Mouse (Mus musculus): ENCODE measurements around the gene Tspan32.

The Tspan32 gene

GRCm38 (mm10) chr7:143053961-143054611 is 49.2 kb downstream of the Tspan32 start:
- no peak for DNase-seq (ENCODE audit: low read depth, low spot score)

GRCm38 (mm10) chr7:143054612-143054965 is 49.7 kb downstream of the Tspan32 start:
- no peak for DNase-seq (ENCODE audit: low read depth, low spot score)

DNA sequence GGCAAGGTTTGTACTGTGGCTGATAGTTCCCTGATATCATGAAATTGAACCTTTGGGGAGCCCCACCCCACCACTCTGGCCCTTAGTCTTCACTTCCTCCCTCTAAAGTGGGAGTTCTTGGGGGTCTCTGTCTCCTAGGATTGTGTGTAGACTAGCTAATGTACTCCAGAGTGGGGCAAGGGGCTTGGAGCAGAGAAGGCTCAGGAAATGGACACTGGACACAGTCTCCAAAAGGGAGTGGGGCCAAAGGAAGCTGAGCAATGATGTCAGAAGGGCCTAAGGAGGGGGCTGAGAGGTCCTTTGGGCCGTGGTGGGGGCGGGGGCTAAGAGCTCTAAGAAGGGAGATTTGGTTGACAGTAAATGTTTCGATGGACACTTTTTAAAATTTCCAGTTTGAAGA is 50.2 kb downstream of the Tspan32 start:
- no peak for DNase-seq (ENCODE audit: low read depth, low spot score)

- no peak for DNase-seq (ENCODE audit: low read depth, low spot score)
Observed at GRCm38 (mm10) chr7:143055499-143056186, 50.8 kb downstream of the Tspan32 start.

DNA sequence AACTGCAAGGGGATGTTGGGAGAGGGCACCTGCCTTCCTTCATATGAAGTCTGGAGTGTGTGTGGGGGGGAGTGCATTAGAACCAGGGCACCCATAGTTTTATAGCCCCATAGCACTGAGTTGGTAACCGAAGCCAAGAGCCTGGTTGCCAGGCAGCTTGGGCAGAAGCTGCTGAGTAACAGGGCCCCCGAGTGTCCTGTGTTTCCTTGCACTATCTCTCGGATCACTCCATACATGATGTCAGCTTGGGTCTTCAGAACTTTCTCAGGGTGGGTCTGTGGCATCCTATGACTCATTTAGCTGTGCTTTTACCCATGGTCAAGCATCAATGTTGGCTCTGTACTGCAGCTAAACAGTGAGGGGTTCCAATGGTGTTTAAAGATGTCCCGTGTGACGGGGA is 52.2 kb downstream of the Tspan32 start:
- DNase-seq (ENCODE audit: low read depth, low spot score) = no peak

GRCm38 (mm10) chr7:143057667-143058220 is 52.9 kb downstream of the Tspan32 start:
- no peak for DNase-seq (ENCODE audit: low read depth, low spot score)

GRCm38 (mm10) chr7:143058221-143058697 is 53.4 kb downstream of the Tspan32 start:
- DNase-seq (ENCODE audit: low read depth, low spot score) = no peak

- no peak for DNase-seq (ENCODE audit: low read depth, low spot score)
Observed at GRCm38 (mm10) chr7:143059202-143059870, 54.5 kb downstream of the Tspan32 start.

- DNase-seq (ENCODE audit: low read depth, low spot score) = no peak
Observed at GRCm38 (mm10) chr7:143062704-143063103, 57.9 kb downstream of the Tspan32 start.

GRCm38 (mm10) chr7:143064226-143064625 is 59.4 kb downstream of the Tspan32 start:
- no peak for DNase-seq (ENCODE audit: low read depth, low spot score)

GRCm38 (mm10) chr7:143065692-143066091 is 60.8 kb downstream of the Tspan32 start:
- no peak for DNase-seq (ENCODE audit: low read depth, low spot score)

GRCm38 (mm10) chr7:143067469-143067868 is 62.6 kb downstream of the Tspan32 start:
- no peak for DNase-seq (ENCODE audit: low read depth, low spot score)

GRCm38 (mm10) chr7:143067897-143068296 is 63.1 kb downstream of the Tspan32 start:
- no peak for DNase-seq (ENCODE audit: low read depth, low spot score)

- DNase-seq (ENCODE audit: low read depth, low spot score) = no peak
Observed at GRCm38 (mm10) chr7:143068316-143068881, 63.6 kb downstream of the Tspan32 start.

GRCm38 (mm10) chr7:143068882-143069591 is 64.2 kb downstream of the Tspan32 start, which contains the start of gene Tssc4:
Tssc4 (plus strand) TSS chr7:143069249.
- DNase-seq (ENCODE audit: low read depth, low spot score) = peak; percentile 97
